Mouse (Mus musculus): ENCODE data around the gene Ralgds.

DNA sequence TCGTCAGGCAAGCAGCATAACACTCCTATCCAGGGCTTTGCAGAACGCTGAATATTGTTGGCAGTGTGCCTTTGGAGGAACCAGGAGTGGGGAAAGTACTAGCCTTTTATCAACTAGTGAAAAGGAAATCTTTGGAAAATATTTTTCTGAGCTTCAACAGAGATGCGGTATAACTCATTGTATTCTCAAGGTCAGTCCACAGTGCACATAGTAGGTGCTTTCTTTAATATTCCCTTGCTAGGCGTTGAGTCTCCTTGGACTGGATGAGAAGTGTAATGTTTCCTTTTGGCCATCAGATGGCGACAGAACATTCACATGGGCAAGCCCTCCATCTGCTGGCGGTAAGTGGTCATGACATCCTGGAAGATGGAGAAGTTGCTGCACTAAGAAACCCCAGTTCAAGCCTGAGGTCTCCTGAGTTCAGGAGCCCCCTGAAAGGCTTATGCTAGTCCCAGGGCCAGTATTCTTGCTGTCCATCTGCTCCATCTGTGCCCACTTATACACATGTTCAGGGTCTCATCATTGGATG is 72.2 kb downstream of the Ralgds start:
- TF ChIP-seq CTCF (IDR thresholded peaks at IDR 0.05) (peak; percentile 100), EP300 (IDR thresholded peaks at IDR 0.05) (no peak)
